Mouse (Mus musculus): ENCODE data around the gene Hs3st3b1. TPM values are rescaled to one million over a fixed set of nuclear protein-coding genes. Genes with fewer than 3 reads are reported as not detected.

Gene Hs3st3b1
- 1.5 TPM for polyA plus RNA-seq (2014; fragmentation: Illumina TruSeq; extraction: RNeasy Lipid Tissue Mini Kit (QIAGEN cat#74804); ENCODE audit: insufficient read depth, low read depth, low replicate concordance)

DNA sequence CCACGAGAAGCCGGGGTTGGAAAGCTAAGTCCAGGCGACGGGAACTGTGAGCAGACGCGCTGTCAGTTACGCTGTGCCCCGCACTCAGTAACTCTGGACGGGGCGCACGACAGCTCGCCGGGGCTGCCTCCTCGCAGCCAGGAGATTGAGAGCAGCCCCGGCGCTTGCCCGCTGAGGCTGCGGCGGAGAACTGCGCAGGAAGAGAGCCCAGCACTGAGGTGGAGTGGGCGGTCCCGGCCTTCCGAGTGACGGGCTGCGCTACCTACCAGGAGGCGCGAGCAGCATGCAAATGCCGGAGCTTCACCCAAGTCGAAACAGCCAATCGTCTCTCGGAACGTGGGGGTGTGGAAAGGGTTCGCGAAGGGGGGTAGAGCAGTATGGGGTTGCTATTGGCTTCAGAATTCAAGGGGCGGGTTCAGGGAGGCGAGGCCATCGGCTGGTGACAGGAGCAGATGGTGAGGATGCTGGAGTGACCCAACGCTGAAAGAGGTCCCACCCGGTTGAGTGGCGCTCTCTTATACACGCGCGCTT lies at the start of gene Hs3st3b1:
Gene Hs3st3b1, minus strand, starts transcription at position 200 of the 531 bp plus-strand sequence.

Other genes starting within 250 kb of the Hs3st3b1 start
- 5.7 TPM for gene Cox10, start 157.2 kb upstream of the Hs3st3b1 start, polyA plus RNA-seq (2014; fragmentation: Illumina TruSeq; extraction: RNeasy Lipid Tissue Mini Kit (QIAGEN cat#74804); ENCODE audit: insufficient read depth, low read depth, low replicate concordance)

Measured in lung, adult 10 weeks (tissue).